Mouse (Mus musculus) olfactory bulb, adult 2 months (tissue): Measurements from ENCODE around the gene St6galnac3. TPM values are rescaled to one million over a fixed set of nuclear protein-coding genes. Genes with fewer than 3 reads are reported as not detected.

ENCODE experiments used
- H3K27ac ChIP-seq: fragments of 200-500 bp; 2 replicates; pipeline ENCODE4 v1.5.1; 2012; ENCODE audit warnings: low read depth, low read length; ENCODE audit not compliant: insufficient read depth
- H3K4me1 ChIP-seq: fragments of 200-500 bp; 2 replicates; pipeline ENCODE4 v1.6.1; 2012; ENCODE audit warnings: low read length; ENCODE audit not compliant: control insufficient read depth, insufficient read depth
- H3K4me3 ChIP-seq: fragments of 200-500 bp; 2 replicates; pipeline ENCODE4 v1.5.1; 2012; ENCODE audit warnings: mild to moderate bottlenecking, low read depth, low read length, moderate library complexity; ENCODE audit not compliant: insufficient read depth
- CTCF ChIP-seq: fragments of 200-500 bp; IDR thresholded peaks from 2 replicates; pipeline ENCODE4 v1.5.1; 2012; ENCODE audit warnings: low read depth, mild to moderate bottlenecking, low read length, moderate library complexity; ENCODE audit not compliant: insufficient read depth
- POLR2A ChIP-seq: fragments of 200-500 bp; IDR thresholded peaks from 2 replicates; pipeline ENCODE4 v1.6.1; 2012; ENCODE audit warnings: mild to moderate bottlenecking, low read depth, low read length, moderate library complexity; ENCODE audit not compliant: insufficient read depth
- whole genome bisulfite sequencing: fragments of 180-500 bp; shearing (Covaris S2); methylation state at CpG from one replicate; pipeline ENCODE4 v1.1.7; 2018; 5-methylcytosine and 5-hydroxymethylcytosine counted together
- polyA plus RNA-seq: library from polyadenylated mRNA; stranded (reverse); fragments of >200 nt; gene quantifications from 2 replicates; pipeline ENCODE4 v1.2.4, GENCODE M21; 2012; ENCODE audit warnings: low replicate concordance; ENCODE audit not compliant: missing spikeins, insufficient read depth, insufficient read length

St6galnac3 gene
- polyA plus RNA-seq, 1 experiment = not detected

GRCm38 (mm10) chr3:153407698-153408097 lies 317.3 kb downstream of the St6galnac3 start:
- peaks cover 3% of the 10 kb centered on the region; the same call in 1 of the 2 replicates for H3K4me1 ChIP-seq
- no peak overlapping the region for H3K27ac ChIP-seq
- H3K4me3 ChIP-seq = no peak overlapping the region
- no peak for TF ChIP-seq CTCF
- 81% methylated on average over 6 of the region's 6 CpGs for WGBS

- Histone ChIP-seq H3K4me3 (no peak overlapping the region), H3K4me1 (peaks cover 3% of the 10 kb centered on the region; the same call in 1 of the 2 replicates), H3K27ac (no peak overlapping the region)
- WGBS = 87% methylated on average over 1 of the region's 1 CpGs
- no peak for TF ChIP-seq CTCF
- TF ChIP-seq POLR2A = no peak
These were observed 318.1 kb downstream of the St6galnac3 start for GRCm38 (mm10) chr3:153406858-153407257.

GRCm38 (mm10) chr3:153406220-153406619 lies 318.8 kb downstream of the St6galnac3 start:
- TF ChIP-seq CTCF (no peak), POLR2A (no peak)
- H3K27ac ChIP-seq = no peak overlapping the region
- H3K4me1 ChIP-seq = peaks cover 3% of the 10 kb centered on the region; the same call in 1 of the 2 replicates
- H3K4me3 ChIP-seq = no peak overlapping the region
- WGBS = 82% methylated on average over 4 of the region's 4 CpGs

- Histone ChIP-seq H3K27ac (no peak overlapping the region), H3K4me3 (no peak overlapping the region), H3K4me1 (peaks cover 3% of the 10 kb centered on the region; the same call in 1 of the 2 replicates)
- no peak for TF ChIP-seq POLR2A
- TF ChIP-seq CTCF = no peak
- WGBS = 55% methylated on average over 10 of the region's 10 CpGs
These were observed 319.3 kb downstream of the St6galnac3 start for GRCm38 (mm10) chr3:153405643-153406042.

GRCm38 (mm10) chr3:153400259-153400658 lies 324.7 kb downstream of the St6galnac3 start:
- Histone ChIP-seq H3K4me3 (no peak overlapping the region), H3K4me1 (0 out of 2 replicates have a peak, but pooled peaks cover 2% of the 10 kb centered on the region), H3K27ac (no peak overlapping the region)
- over 99% methylated on average over 3 of the region's 3 CpGs for WGBS
- TF ChIP-seq CTCF (no peak), POLR2A (no peak)

GRCm38 (mm10) chr3:153399574-153399973 lies 325.4 kb downstream of the St6galnac3 start:
- 58% methylated on average over 6 of the region's 6 CpGs for WGBS
- H3K4me3 ChIP-seq = no peak overlapping the region
- TF ChIP-seq POLR2A = no peak
- TF ChIP-seq CTCF = no peak
- H3K4me1 ChIP-seq = 0 out of 2 replicates have a peak, but pooled peaks cover 2% of the 10 kb centered on the region
- no peak overlapping the region for H3K27ac ChIP-seq

GRCm38 (mm10) chr3:153397726-153398125 lies 327.2 kb downstream of the St6galnac3 start:
- TF ChIP-seq POLR2A = no peak
- no peak for TF ChIP-seq CTCF
- WGBS = 66% methylated on average over 9 of the region's 9 CpGs
- H3K4me3 ChIP-seq = no peak overlapping the region
- H3K4me1 ChIP-seq = 0 out of 2 replicates have a peak, but pooled peaks cover 2% of the 10 kb centered on the region
- no peak overlapping the region for H3K27ac ChIP-seq

GRCm38 (mm10) chr3:153396375-153397068 lies 328.5 kb downstream of the St6galnac3 start:
- Histone ChIP-seq H3K27ac (no peak overlapping the region), H3K4me3 (no peak overlapping the region), H3K4me1 (0 out of 2 replicates have a peak, but pooled peaks cover 2% of the 10 kb centered on the region)
- no peak for TF ChIP-seq CTCF
- no peak for TF ChIP-seq POLR2A
- WGBS = 86% methylated on average over 12 of the region's 12 CpGs

GRCm38 (mm10) chr3:153395351-153395750 lies 329.6 kb downstream of the St6galnac3 start:
- TF ChIP-seq POLR2A (no peak), CTCF (no peak)
- no peak overlapping the region for H3K4me3 ChIP-seq
- 0 out of 2 replicates have a peak, but pooled peaks cover 2% of the 10 kb centered on the region for H3K4me1 ChIP-seq
- 74% methylated on average over 5 of the region's 5 CpGs for WGBS
- no peak overlapping the region for H3K27ac ChIP-seq

GRCm38 (mm10) chr3:153394751-153395150 lies 330.2 kb downstream of the St6galnac3 start:
- no peaks in the 10 kb centered on the region for H3K4me1 ChIP-seq
- no peak overlapping the region for H3K4me3 ChIP-seq
- TF ChIP-seq CTCF (no peak), POLR2A (no peak)
- H3K27ac ChIP-seq = no peak overlapping the region
- WGBS = 94% methylated on average over 4 of the region's 4 CpGs
